Mouse (Mus musculus): Measurements from ENCODE around the gene Tmem212.
"Not testable (repeated sequence)": the region's sequence is repeated elsewhere in the genome, so short reads cannot be mapped to it uniquely, and the experiment has no call there.

Tmem212 gene

GRCm38 (mm10) chr3:27896318-27896892, at the start of gene Tmem212:
TSS of gene Tmem212 (minus strand) at chr3:27896368.
- no peak for DNase-seq

GRCm38 (mm10) chr3:27945397-27945796, 49.2 kb upstream of the Tmem212 start:
- not testable (repeated sequence) for DNase-seq

- no peak for DNase-seq
Measured at GRCm38 (mm10) chr3:27942991-27943390, 46.8 kb upstream of the Tmem212 start.

GRCm38 (mm10) chr3:27941634-27942033, 45.5 kb upstream of the Tmem212 start:
- no peak for DNase-seq

- peak in 1 of 2 experiments; percentile 5 for DNase-seq
Measured at GRCm38 (mm10) chr3:27938381-27939323, 42.5 kb upstream of the Tmem212 start, which contains the start of gene Pld1. TSS of gene Pld1 (plus strand) at chr3:27938695.

GRCm38 (mm10) chr3:27937144-27938110, 41.3 kb upstream of the Tmem212 start:
- DNase-seq, result no peak

- DNase-seq, result no peak
Measured at GRCm38 (mm10) chr3:27936731-27937130, 40.6 kb upstream of the Tmem212 start.

GRCm38 (mm10) chr3:27935644-27936043, 39.5 kb upstream of the Tmem212 start:
- DNase-seq, result no peak

- DNase-seq, result no peak
Measured at GRCm38 (mm10) chr3:27932391-27932790, 36.2 kb upstream of the Tmem212 start.

- no peak for DNase-seq
Measured at GRCm38 (mm10) chr3:27929219-27929618, 33.1 kb upstream of the Tmem212 start.

GRCm38 (mm10) chr3:27924037-27924436, 27.9 kb upstream of the Tmem212 start:
- DNase-seq, result no peak

GRCm38 (mm10) chr3:27921268-27922020, 25.3 kb upstream of the Tmem212 start:
- DNase-seq, result no peak

- DNase-seq, result no peak
Measured at GRCm38 (mm10) chr3:27918656-27919436, 22.7 kb upstream of the Tmem212 start.

- no peak for DNase-seq
Measured at GRCm38 (mm10) chr3:27909016-27909415, 12.8 kb upstream of the Tmem212 start.

- DNase-seq, result no peak
Measured at GRCm38 (mm10) chr3:27908316-27908715, 12.1 kb upstream of the Tmem212 start.

- DNase-seq, result no peak
Measured at GRCm38 (mm10) chr3:27907301-27907700, 11.1 kb upstream of the Tmem212 start.

GRCm38 (mm10) chr3:27906647-27907209, 10.6 kb upstream of the Tmem212 start:
- no peak for DNase-seq

- DNase-seq, result no peak
Measured at GRCm38 (mm10) chr3:27904659-27905330, 8.6 kb upstream of the Tmem212 start.

GRCm38 (mm10) chr3:27901846-27902245, 5.7 kb upstream of the Tmem212 start:
- no peak for DNase-seq

GRCm38 (mm10) chr3:27899012-27899726, 3.0 kb upstream of the Tmem212 start:
- no peak for DNase-seq

Measured in B cell, adult 2 months (primary cell).